Mouse (Mus musculus): ENCODE results near the gene Olfr1324.
"Not testable (repeated sequence)": the region's sequence is repeated elsewhere in the genome, so short reads cannot be mapped to it uniquely, and the experiment has no call there.

Gene Olfr1324

DNA sequence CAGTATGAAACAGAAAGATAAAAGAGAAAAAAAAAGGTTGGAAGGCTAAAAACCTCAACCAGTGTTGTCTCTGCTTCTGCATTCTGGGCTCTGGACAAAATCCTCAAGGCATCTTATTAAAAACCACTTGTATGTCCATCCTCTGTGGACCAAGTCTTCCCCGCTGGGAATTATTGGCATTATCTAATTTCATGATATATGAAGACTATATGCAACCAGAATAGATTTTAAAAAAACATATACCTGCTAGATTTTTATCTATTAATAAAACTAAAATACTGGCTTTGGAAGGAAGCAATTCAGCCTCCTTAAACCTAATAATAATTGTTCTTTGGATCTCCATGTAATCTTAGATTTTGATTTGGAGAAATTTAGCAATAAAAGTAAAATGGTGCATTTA, at the start of gene Olfr1324:
Gene Olfr1324, minus strand, starts transcription at position 101 of the 400 bp plus-strand sequence.
- no peak for DNase-seq (ENCODE audit: low read depth, low spot score)

DNA sequence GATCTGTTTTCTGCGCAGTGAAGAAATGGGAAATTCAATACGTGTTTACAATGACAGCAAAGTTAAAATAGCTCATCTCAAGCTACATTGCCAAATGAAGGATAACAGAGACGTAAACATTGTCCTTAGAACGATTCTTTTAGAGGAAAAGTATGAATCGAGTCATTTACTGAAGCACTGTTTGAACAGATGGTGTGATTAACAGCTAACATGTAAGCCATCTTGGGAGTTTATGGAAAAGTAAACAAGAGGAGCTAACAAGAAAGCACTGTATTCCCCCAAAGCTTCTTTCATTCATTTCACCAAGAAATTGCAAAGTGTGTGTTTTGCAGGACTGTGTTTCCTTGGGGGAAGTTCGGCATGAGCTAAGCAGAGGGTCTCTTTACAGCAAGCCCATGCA, 42.0 kb upstream of the Olfr1324 start:
- DNase-seq (ENCODE audit: low read depth, low spot score), result not testable (repeated sequence)

DNA sequence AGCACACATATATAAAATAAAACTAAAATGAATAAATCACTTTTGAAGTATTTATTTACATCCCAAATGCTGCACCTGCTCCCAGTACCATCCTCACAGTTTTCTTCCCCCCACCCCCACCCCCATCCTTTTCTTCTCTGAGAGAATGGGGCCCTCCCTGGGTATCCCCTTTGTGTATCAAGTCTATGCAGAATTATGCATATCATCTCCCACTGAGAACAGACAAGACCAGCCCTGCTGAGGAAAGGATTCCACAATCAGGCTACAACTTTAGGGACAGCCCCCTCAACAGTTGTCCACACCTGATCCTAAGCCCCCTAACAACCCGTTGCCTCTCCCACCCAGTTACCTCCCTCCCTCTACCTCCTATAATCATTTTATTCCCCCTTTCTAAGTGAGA, 27.8 kb upstream of the Olfr1324 start:
- no peak for DNase-seq (ENCODE audit: low read depth, low spot score)

DNA sequence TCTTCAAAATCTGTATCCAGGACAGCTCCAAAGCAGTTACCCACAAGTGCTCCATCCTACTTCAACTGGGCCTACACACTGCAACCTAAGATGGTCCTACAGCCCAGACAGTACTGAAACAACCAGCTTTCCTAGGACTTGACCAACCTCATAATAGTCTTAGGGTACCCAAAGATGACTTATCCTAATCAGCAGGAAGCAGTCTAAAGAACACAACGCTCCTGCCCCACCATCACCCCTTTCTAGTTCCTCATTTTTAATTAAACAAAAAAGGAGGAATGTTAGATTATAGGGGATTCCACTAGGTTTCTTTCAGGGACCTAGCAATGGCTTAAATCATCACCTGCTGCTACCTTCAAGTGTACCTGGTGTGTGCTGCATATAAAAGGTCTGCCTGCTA, 15.1 kb upstream of the Olfr1324 start:
- DNase-seq (ENCODE audit: low read depth, low spot score), result no peak

DNA sequence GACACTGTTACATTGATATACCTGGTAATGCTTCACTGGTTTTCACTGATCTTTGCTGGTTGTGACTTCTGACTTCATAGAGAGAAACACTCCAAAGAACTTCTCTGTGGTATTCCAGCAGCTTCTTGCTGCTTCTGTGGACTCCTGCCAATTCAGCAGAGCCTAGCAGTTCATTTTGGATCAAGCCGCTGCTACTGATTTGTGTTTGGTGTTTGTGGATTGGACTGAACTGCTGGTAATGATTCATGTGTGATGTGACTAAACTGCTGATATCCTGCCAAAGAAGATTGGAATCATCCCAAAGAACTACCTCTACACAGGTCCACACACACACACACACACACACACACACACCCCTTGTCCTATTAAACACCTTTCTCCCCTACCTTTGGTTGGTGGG, 14.4 kb upstream of the Olfr1324 start:
- DNase-seq (ENCODE audit: low read depth, low spot score), result no peak

DNA sequence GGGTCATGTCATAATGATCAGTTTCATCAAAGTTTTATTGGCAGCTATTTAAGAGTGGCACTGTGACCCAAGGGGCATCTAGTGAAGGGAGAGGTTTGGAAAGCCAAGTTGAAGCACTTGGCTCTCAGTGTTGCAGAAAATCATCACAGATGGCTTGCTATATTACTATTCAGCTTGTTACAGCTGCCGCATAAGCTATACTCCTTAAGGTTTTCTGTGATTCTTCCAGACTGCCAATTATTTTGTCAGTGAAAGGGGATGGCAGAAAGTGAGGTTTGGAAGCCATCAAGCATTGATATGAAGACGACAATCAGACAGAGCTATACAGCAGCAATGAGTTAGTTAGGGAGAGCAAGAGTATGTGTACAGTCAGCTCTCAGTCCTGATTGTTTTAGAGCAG, 4.2 kb upstream of the Olfr1324 start:
- DNase-seq (ENCODE audit: low read depth, low spot score), result no peak

DNA sequence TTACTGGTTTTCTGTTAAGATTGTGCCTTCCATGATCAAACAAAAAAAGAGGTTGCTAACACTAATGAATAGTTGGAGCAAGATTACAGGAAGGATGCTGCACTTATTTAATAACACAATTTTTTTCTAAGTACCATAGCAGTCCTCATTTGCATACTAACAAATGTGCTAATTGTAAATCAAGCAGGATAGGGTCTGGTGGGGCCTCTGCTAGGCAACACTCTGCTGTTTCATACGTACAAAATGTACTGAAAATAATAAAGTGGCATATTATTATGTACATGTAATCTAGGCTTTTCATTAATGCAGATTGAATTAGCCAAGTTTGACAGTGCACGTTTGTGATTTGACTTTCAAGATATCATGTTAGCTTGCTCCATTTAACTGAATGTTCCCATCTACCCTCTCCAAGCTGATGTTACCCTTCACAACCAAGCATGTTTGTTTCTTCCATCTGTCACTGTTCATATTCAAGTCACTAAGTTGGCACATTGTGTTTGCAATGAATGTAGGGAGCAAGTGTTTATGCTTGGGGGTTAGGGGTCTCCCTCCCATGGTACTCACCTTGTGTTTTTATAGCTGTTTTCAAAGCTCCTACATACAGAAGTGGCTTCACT, 478 bp downstream of the Olfr1324 start:
- no peak for DNase-seq (ENCODE audit: low read depth, low spot score)

DNA sequence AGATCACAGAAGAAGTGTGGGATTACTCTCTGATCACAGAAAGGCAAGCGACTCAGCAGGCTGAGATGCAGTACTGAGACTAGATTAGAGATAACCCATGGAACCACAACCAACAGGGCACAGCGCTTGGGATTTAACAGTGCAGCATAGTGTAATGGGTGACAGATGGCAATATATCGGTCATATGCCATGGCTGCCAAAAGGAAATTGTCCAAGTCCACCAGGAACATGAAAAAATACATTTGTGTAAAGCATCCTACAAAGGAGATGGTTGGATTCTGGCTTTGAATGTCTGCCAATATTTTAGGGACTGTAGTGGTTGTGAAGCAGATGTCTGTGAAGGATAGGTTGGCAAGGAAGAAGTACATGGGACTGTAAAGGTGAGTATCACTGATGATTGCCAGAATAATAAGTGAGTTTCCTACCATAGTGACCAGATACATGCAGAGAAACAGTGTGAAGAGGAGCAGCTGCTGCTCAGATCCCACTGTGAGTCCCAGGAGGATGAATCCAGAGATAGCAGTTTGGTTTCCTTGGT, 2.3 kb downstream of the Olfr1324 start:
- DNase-seq (ENCODE audit: low read depth, low spot score), result no peak

DNA sequence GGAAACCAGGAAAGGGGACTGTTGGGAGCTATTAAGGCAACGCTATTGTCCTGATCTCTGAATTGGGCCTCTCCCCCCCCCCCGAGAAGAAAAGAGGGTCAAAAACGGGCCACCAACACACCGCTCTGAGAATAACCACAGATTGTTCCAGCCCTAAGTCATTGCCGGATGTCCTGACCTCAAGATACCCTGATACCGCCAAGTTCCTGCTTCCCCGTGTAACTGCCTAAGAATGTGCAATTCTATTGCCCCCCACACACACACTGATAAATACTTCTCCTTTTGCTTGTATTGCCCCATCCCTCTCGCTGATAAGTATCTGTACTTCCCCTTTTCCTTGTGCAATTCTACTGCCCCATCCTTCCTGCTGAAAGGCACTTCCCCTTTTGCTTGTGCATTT, 17.9 kb downstream of the Olfr1324 start:
- DNase-seq (ENCODE audit: low read depth, low spot score), result not testable (repeated sequence)

DNA sequence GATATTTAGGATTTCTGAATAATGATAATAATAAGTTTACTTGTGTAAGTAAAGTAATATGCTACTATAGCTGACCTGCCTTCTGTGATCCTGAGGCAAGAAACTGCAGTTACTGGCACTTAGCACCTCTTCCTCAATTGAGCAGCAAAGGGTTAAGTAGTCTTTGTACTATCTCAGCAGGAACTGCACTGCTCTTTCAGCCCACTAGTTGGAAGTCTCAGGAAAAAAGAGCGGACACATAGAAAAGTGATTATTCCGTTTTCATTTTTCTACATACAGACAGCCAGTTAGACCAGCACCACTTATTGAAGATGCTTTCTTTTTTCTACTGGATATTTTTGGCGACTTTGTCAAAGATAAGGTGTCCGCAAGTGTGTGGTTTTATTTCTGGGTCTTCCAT, 37.7 kb downstream of the Olfr1324 start:
- not testable (repeated sequence) for DNase-seq (ENCODE audit: low read depth, low spot score)

DNA sequence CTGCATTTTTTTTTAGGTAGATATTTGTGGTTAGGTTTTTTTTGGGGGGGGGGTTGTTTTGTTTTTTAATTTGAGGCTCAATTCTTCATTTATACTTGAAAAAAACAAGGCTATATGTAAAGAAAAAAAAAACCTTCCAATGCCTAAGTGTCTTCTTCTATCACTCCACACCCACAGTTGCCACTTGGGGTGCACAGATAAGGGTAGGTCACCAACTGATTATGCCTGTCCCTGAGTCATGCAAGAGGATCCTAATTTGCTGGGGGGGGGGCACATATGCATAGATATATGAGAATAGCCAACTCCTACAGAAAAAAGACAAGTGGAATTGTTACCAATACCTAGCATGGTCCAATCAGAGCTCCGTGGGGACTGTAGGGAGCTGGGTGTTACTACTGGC, 53.3 kb downstream of the Olfr1324 start:
- DNase-seq (ENCODE audit: low read depth, low spot score), result no peak

Data from retina, adult 2 months (tissue).